Mouse (Mus musculus) gonadal fat pad, adult 2 months (tissue): Measurements from ENCODE around the gene Cttn. TPM values are rescaled to one million over a fixed set of nuclear protein-coding genes. Genes with fewer than 3 reads are reported as not detected.

ENCODE experiments used
- DNase-seq: peaks from one replicate; pipeline ENCODE4 v3.0.0-alpha.2; 2012; ENCODE audit warnings: low read depth
- polyA plus RNA-seq: library from polyadenylated mRNA; depleted of rRNA; stranded (reverse); fragments of >200 nt; gene quantifications from 2 replicates; pipeline ENCODE4 v1.2.3, GENCODE M21; 2012; rRNA removed

The Cttn gene
- 82.3 and 97.6 TPM in 2 replicates for polyA plus RNA-seq

- DNase-seq = no peak
These were observed at the start of gene Cttn for GRCm38 (mm10) chr7:144470545-144471059. TSS of gene Cttn (minus strand) at chr7:144471009.

GRCm38 (mm10) chr7:144519852-144520251 lies 49.0 kb upstream of the Cttn start:
- no peak for DNase-seq

- no peak for DNase-seq
These were observed 45.9 kb upstream of the Cttn start for GRCm38 (mm10) chr7:144516711-144517110.

GRCm38 (mm10) chr7:144509090-144509489 lies 38.3 kb upstream of the Cttn start:
- no peak for DNase-seq

GRCm38 (mm10) chr7:144506807-144507206 lies 36.0 kb upstream of the Cttn start:
- no peak for DNase-seq

- no peak for DNase-seq
These were observed 33.1 kb upstream of the Cttn start for GRCm38 (mm10) chr7:144503959-144504358.

- no peak for DNase-seq
These were observed 22.1 kb upstream of the Cttn start for GRCm38 (mm10) chr7:144492931-144493330.

- no peak for DNase-seq
These were observed 19.5 kb upstream of the Cttn start for GRCm38 (mm10) chr7:144490201-144490873.

- DNase-seq = no peak
These were observed 18.4 kb upstream of the Cttn start for GRCm38 (mm10) chr7:144489067-144489774.

GRCm38 (mm10) chr7:144480314-144480713 lies 9.5 kb upstream of the Cttn start:
- no peak for DNase-seq

GRCm38 (mm10) chr7:144479569-144479968 lies 8.8 kb upstream of the Cttn start:
- DNase-seq = no peak

- no peak for DNase-seq
These were observed 4.9 kb upstream of the Cttn start for GRCm38 (mm10) chr7:144475741-144476140.

- DNase-seq = no peak
These were observed 2.7 kb upstream of the Cttn start for GRCm38 (mm10) chr7:144473486-144473885.

- no peak for DNase-seq
These were observed 294 bp upstream of the Cttn start for GRCm38 (mm10) chr7:144471103-144471502.

- DNase-seq = no peak
These were observed 783 bp downstream of the Cttn start for GRCm38 (mm10) chr7:144469908-144470544.

- no peak for DNase-seq
These were observed 1.6 kb downstream of the Cttn start for GRCm38 (mm10) chr7:144469181-144469641.

- no peak for DNase-seq
These were observed 2.1 kb downstream of the Cttn start for GRCm38 (mm10) chr7:144468741-144469140.

GRCm38 (mm10) chr7:144462577-144462976 lies 8.2 kb downstream of the Cttn start:
- DNase-seq = no peak

- DNase-seq = no peak
These were observed 9.4 kb downstream of the Cttn start for GRCm38 (mm10) chr7:144461246-144461902.

- DNase-seq = no peak
These were observed 11.9 kb downstream of the Cttn start for GRCm38 (mm10) chr7:144458881-144459280.

GRCm38 (mm10) chr7:144450661-144451060 lies 20.1 kb downstream of the Cttn start:
- no peak for DNase-seq
